Mouse (Mus musculus) liver, embryonic 14.5 days (tissue): Measurements from ENCODE around the gene Pithd1. TPM values are rescaled to one million over a fixed set of nuclear protein-coding genes. Genes with fewer than 3 reads are reported as not detected.

ENCODE experiments used
- ATAC-seq: fragments of 200-750 bp; cut with Nextera tagmentation; 2 replicates; pipeline ENCODE4 v1.8.0; 2017; ENCODE audit warnings: moderate number of reproducible peaks, mild to moderate bottlenecking, moderate library complexity; ENCODE audit not compliant: insufficient read depth
- DNase-seq, 3 experiments: peaks; one replicate each; pipeline ENCODE4 v3.0.0-alpha.2; 2012 to 2013; ENCODE audit warnings: low read depth in 3 of 3, low spot score in 3 of 3
- H3K27ac ChIP-seq: fragments of 300-500 bp; sonication (generic); 2 replicates; pipeline ENCODE4 v1.5.1; 2014; ENCODE audit warnings: moderate library complexity, mild to moderate bottlenecking, control low read depth, inconsistent platforms
- H3K27me3 ChIP-seq: fragments of 300-500 bp; sonication (generic); 2 replicates; pipeline ENCODE4 v1.6.1; 2014; ENCODE audit warnings: mild to moderate bottlenecking, low read length, moderate library complexity; ENCODE audit not compliant: control insufficient read depth, insufficient read depth
- H3K36me3 ChIP-seq: fragments of 300-500 bp; sonication (generic); replicated peaks from 2 replicates; pipeline ENCODE4 v1.6.1; 2014; ENCODE audit warnings: low read depth; ENCODE audit not compliant: control insufficient read depth, insufficient read depth
- H3K4me1 ChIP-seq, 2 experiments: fragments of 200-500 bp in 1 of 2; fragments of 300-500 bp in 1 of 2; sonication (generic) in 1 of 2; replicated peaks; 2 replicates each; pipeline ENCODE4 v1.6.1; 2012 to 2014; ENCODE audit warnings: antibody characterized with exemption in 1 of 2, inconsistent platforms in 1 of 2, low read length in 1 of 2; ENCODE audit not compliant: control insufficient read depth in 2 of 2, insufficient read depth in 2 of 2
- H3K4me2 ChIP-seq: fragments of 300-500 bp; sonication (generic); 2 replicates; pipeline ENCODE4 v1.6.1; 2014; ENCODE audit warnings: low read depth, mild to moderate bottlenecking, control low read depth, moderate library complexity
- H3K4me3 ChIP-seq, 2 experiments: fragments of 200-500 bp in 1 of 2; fragments of 300-500 bp in 1 of 2; sonication (generic) in 1 of 2; 2 replicates each; pipeline ENCODE4 v1.5.1; 2012 to 2014; ENCODE audit warnings: low read depth in 2 of 2, low read length in 2 of 2, mild to moderate bottlenecking in 2 of 2, control low read depth in 1 of 2, inconsistent platforms in 1 of 2, moderate library complexity in 1 of 2; ENCODE audit not compliant: insufficient read depth in 1 of 2
- H3K9ac ChIP-seq: fragments of 300-500 bp; sonication (generic); replicated peaks from 2 replicates; pipeline ENCODE4 v1.6.1; 2014; ENCODE audit warnings: mild to moderate bottlenecking, control low read depth, moderate library complexity
- H3K9me3 ChIP-seq: fragments of 300-500 bp; sonication (generic); 2 replicates; pipeline ENCODE4 v1.6.1; 2016; ENCODE audit warnings: low read length, mixed read lengths; ENCODE audit not compliant: control insufficient read depth
- CTCF ChIP-seq: IDR thresholded peaks from 2 replicates; pipeline ENCODE4 v1.5.1; 2016; ENCODE audit warnings: antibody characterized with exemption, low read depth, control low read depth
- EP300 ChIP-seq: IDR thresholded peaks from 2 replicates; pipeline ENCODE4 v1.6.1; 2016; ENCODE audit warnings: antibody characterized with exemption, low read depth
- WGBS: fragments of 180-500 bp; shearing (Covaris S2); extraction: QIAGEN DNeasy Blood & Tissue Kit; methylation state at CpG from one replicate; pipeline ENCODE4 v1.1.7; 2014; ENCODE audit not compliant: insufficient replicate concordance; 5-methylcytosine and 5-hydroxymethylcytosine counted together
- polyA plus RNA-seq, 2 experiments: library from polyadenylated mRNA; depleted of rRNA in 1 of 2; stranded (reverse) in 1 of 2; unstranded in 1 of 2; fragments of >200 nt; fragmentation: Nextera tagmentation in 1 of 2; extraction: Ambion mirVana in 1 of 2; gene quantifications; 2 replicates each; pipeline versions ENCODE4 v1.2.1 to v1.2.3; 2012 to 2014

The Pithd1 gene
- polyA plus RNA-seq, 2 experiments, result 49.0 to 71.2 TPM

DNA sequence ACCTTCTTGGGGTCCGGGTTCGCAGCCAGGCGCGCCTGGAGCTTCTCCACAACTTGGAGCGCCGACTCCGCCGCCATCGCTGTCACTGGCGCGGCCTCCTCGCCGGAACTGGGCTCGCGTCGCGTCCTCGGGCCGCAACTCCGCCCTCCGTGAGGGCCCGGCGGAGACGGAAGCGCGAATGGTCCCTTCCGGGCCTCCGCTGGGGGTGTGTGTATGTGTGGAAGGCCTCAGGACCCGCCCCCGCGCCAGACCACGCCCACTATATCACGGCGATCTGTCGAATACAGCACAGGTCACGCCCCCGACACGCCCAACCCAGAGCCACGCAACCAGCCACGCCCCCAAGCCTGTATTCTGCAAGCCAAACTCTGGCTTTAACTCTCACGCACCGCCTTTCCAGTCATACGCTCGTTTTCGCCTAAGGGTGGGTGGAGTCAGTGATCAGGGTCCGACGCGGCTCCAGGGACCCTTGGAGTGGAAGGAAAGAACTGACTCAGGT is 34.5 kb upstream of the Pithd1 start, which contains the start of gene Eloa:
Gene Eloa, minus strand, starts transcription at position 215 of the 499 bp plus-strand sequence.
- Histone ChIP-seq H3K27ac (peak within 1 kb of the TSS; percentile 76), H3K4me1 (peaks cover 12 to 20% of the 10 kb centered on the region in 2 experiments), H3K4me2 (peak within 1 kb of the TSS; percentile 95), H3K9me3 (no peaks in the 10 kb centered on the region), H3K9ac (peak within 1 kb of the TSS; percentile 96), H3K36me3 (no peaks in the 10 kb centered on the region; the same call in 1 of the 2 replicates), H3K27me3 (no peaks in the 10 kb centered on the region), H3K4me3 (peak within 1 kb of the TSS; percentile 90 to 97)
- WGBS, result under 1% methylated on average over 48 of the region's 48 CpGs
- DNase-seq (peak; percentile 98 to 99 (median 99)), ATAC-seq (peak; percentile 98)
- TF ChIP-seq EP300 (no peak), CTCF (no peak; the same call in 1 of the 2 replicates)

DNA sequence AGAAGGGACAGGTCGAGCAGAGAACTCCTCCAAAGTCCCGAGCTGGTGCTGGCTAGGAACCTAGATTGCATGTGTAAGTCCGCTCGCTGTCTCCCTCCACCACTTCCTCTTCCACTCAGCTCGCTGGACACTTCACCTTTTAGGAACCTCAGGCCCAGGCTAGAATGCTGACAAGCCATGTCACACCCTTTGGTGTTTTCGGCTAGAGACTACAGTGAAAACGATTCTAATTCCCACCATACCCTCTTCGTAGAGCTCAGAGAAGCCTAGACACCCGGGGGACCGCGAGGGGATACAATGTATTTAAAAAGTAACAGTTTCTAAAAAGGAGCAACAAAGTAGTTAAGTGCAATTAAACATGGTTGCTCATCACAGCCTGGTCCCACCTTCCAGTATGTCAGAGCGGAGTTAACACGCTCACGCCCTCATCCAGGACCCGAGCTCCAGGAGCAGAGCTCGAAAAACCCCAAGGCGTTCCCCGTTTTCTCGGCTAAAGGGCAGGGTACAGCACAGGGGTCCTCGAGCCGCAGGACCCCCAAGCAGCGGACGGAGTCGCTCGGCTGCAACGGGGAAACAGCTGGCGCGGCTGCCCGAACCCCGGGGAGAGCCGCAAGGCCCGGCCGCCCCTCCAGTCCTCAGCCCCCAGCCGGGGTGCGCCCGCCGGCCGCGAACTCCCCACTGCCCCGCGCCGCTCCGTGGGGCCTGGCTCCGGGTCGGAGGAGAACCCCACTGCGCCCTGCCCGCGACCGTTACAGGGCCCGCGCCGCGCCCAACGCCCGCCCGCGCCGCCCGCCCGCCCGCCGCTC is 33.9 kb upstream of the Pithd1 start:
- peak overlapping the region; percentile 76 for H3K27ac ChIP-seq
- peak; percentile 71 for ATAC-seq
- TF ChIP-seq EP300 (no peak), CTCF (no peak)
- DNase-seq, result peak; percentile 28 to 45 (median 41)
- H3K4me3 ChIP-seq, result peak overlapping the region; percentile 90 to 97
- peak overlapping the region; percentile 96 for H3K9ac ChIP-seq
- H3K4me2 ChIP-seq, result peak overlapping the region; percentile 95
- no peaks in the 10 kb centered on the region for H3K27me3 ChIP-seq
- no peaks in the 10 kb centered on the region for H3K9me3 ChIP-seq
- WGBS, result under 1% methylated on average over 53 of the region's 62 CpGs
- H3K36me3 ChIP-seq, result no peaks in the 10 kb centered on the region; the same call in 1 of the 2 replicates
- H3K4me1 ChIP-seq, result peaks cover 12 to 20% of the 10 kb centered on the region in 2 experiments

DNA sequence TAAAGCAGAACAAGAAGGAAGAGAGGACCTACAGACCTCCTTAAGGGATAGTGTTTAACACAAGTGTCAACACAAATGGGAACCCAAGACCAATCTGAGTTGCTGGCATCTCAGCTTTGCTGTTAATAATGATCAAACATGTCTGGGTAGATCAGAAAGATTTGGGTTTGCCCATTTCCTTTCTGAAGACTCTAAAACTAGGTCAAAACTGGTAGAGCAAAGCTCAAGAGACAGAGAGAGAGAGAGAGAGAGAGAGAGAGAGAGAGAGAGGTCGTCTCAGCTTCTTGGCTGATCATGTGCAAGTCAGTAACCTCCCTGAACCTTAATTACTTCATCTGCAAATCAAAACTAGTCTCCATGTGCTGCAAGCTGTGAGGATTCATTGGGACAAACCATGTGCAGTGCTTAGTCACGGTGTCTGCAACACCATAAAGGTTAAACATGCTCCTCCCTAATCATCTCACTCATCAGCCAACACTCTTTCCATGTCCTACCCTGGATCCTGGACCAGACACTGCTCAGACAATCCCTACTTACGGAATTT is 29.1 kb upstream of the Pithd1 start:
- WGBS, result 72% methylated on average over 3 of the region's 3 CpGs

DNA sequence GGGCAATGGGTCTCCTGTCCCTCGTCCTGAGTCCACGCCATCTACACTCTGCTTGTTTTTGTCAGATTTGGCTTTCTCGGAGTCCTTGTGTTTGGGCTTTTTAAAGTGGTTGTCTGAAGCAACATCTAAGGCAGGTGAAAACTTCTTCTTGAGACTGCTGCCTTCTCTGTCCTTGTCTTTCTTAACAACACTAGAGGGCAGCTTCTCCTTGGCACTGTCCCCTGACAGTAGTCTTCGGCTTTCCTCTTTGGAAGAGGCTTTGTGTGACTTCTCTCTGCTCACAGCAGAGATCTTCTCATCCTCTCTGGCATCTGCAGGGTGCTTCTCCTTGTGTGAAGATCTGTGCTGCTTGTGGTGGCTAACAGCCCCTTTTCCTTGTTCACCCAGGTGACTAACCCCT is 23.5 kb upstream of the Pithd1 start:
- WGBS, result 85% methylated on average over 4 of the region's 4 CpGs
- peaks cover 78% of the 10 kb centered on the region for H3K36me3 ChIP-seq
- no peaks in the 10 kb centered on the region for H3K27me3 ChIP-seq

More for the DNA sequence above, 29.1 kb upstream of the Pithd1 start:
- peaks cover 10 to 14% of the 10 kb centered on the region in 2 experiments for H3K4me1 ChIP-seq
- no peaks in the 10 kb centered on the region for H3K9me3 ChIP-seq
- TF ChIP-seq EP300 (no peak), CTCF (no peak)
- no peak overlapping the region for H3K4me3 ChIP-seq
- H3K36me3 ChIP-seq, result peaks cover 27% of the 10 kb centered on the region
- H3K27ac ChIP-seq, result no peak overlapping the region
- DNase-seq (no peak), ATAC-seq (no peak)
- H3K4me2 ChIP-seq, result no peak overlapping the region
- no peaks in the 10 kb centered on the region for H3K27me3 ChIP-seq
- no peak overlapping the region for H3K9ac ChIP-seq

More for the DNA sequence above, 23.5 kb upstream of the Pithd1 start:
- DNase-seq, result no peak
- no peaks in the 10 kb centered on the region for H3K9me3 ChIP-seq
- no peak overlapping the region for H3K27ac ChIP-seq
- TF ChIP-seq EP300, result no peak
- H3K4me3 ChIP-seq, result no peak overlapping the region
- no peak overlapping the region for H3K9ac ChIP-seq
- no peak overlapping the region for H3K4me2 ChIP-seq
- H3K4me1 ChIP-seq, result no peaks in the 10 kb centered on the region; a peak in 1 of 4 replicates
- no peak for ATAC-seq
